ENCODE assay signal across 25 mouse cellular contexts in the genomic region with DNA sequence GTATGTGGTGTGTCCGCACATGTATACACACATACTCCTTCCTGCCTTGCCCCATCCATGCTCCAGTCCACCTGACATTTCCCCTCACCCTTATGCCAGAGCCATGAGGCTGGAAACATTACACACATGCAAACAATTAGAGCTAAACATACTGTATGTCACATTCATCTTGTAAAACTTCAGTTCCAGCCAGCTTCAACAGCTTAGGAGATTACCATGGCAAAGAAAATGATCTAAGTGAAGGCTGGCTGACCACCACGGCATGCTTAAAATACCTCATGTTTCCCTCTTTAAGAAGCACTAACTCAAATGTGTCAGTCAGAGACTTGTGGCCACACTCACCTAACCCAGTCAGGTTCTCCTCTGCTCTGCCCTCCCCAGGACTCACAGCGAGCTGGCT.
DNase-seq lines count a peak whose midpoint lies in the region; ATAC-seq and TF ChIP-seq lines count a peak whose summit lies in the region.
"Had no signal": no experiment of that assay in that cellular context is flagged by ENCODE, and none has a peak within 500 bp of the region (broad histone marks: within the 10 kb centered on the region; RNA-seq: fewer than 3 reads in every experiment).

No protein-coding gene starts in this region.

- H3K9ac ChIP-seq in limb, embryonic 14.5 days (ENCODE audit: low read depth, low read length, severe bottlenecking): no peak overlapping the region
- H3K9ac ChIP-seq: embryonic facial prominence, embryonic 12.5 days; forebrain, embryonic 13.5 days; forebrain, embryonic 15.5 days had no signal

- H3K27me3 ChIP-seq in limb, embryonic 14.5 days (ENCODE audit: control insufficient read depth, insufficient read depth, low read length): no peaks in the 10 kb centered on the region
- H3K27me3 ChIP-seq in limb, embryonic 10.5 days (ENCODE audit: low read depth, poor library complexity, severe bottlenecking): no peaks in the 10 kb centered on the region
- H3K27me3 ChIP-seq: CH12.LX; embryonic facial prominence, embryonic 12.5 days had no signal

- H3K4me2 ChIP-seq in limb, embryonic 14.5 days (replicated peaks; ENCODE audit: low read depth, low read length, severe bottlenecking): no peak overlapping the region
- H3K4me2 ChIP-seq: embryonic facial prominence, embryonic 12.5 days; forebrain, embryonic 13.5 days; forebrain, embryonic 15.5 days had no signal

- H3K36me3 ChIP-seq in limb, embryonic 14.5 days (ENCODE audit: control insufficient read depth, insufficient read depth, low read length): no peaks in the 10 kb centered on the region
- no peaks in the 10 kb centered on the region for H3K36me3 ChIP-seq in limb, embryonic 10.5 days
- H3K36me3 ChIP-seq: embryonic facial prominence, embryonic 10.5 days; embryonic facial prominence, embryonic 12.5 days; forebrain, embryonic 10.5 days; forebrain, embryonic 15.5 days; G1E had no signal

- no peaks in the 10 kb centered on the region for H3K9me3 ChIP-seq in limb, embryonic 14.5 days (ENCODE audit: control insufficient read depth, low read length)
- no peaks in the 10 kb centered on the region for H3K9me3 ChIP-seq in limb, embryonic 10.5 days (replicated peaks)
- H3K9me3 ChIP-seq: embryonic facial prominence, embryonic 10.5 days; embryonic facial prominence, embryonic 12.5 days; forebrain, embryonic 13.5 days; G1E had no signal

- DNase-seq in limb, embryonic 14.5 days (ENCODE audit: low spot score): no peak
- no peak for DNase-seq in limb, embryonic 10.5 days (ENCODE audit: low spot score)
- peak; percentile 59 for DNase-seq in NIH3T3 (ENCODE audit: low read depth)
- DNase-seq in forelimb bud, embryonic 11.5 days (ENCODE audit: low read depth, low spot score): peak; percentile 53
- DNase-seq in mesoderm, embryonic 11.5 days (ENCODE audit: low read depth, low spot score): peak; percentile 50
- DNase-seq in ovary, postnatal 14 days (ENCODE audit: low spot score): no peak
- DNase-seq in urinary bladder, postnatal 10 days (ENCODE audit: low spot score): no peak
- DNase-seq: adrenal gland, adult 8-10 months; adrenal gland, postnatal 14 days; adrenal gland, postnatal 36 days; B cell, adult 2 months; cerebellum, adult 11-12 months; cerebellum, adult 2 months; cerebellum, adult 9-10 months; cerebellum, postnatal 10 days; cerebellum, postnatal 25 days had no signal

- peak; percentile 23; the same call in 1 of the 2 replicates for ATAC-seq in limb, embryonic 14.5 days (ENCODE audit: low FRiP score, low read depth)
- no peak for ATAC-seq in megakaryocyte, adult 5-6 weeks (ENCODE audit: poor library complexity, severe bottlenecking)
- ATAC-seq: CD4-positive, CD25-positive, alpha-beta regulatory T cell, adult 4 months; forebrain, embryonic 13.5 days; forebrain, embryonic 15.5 days had no signal

- H3K4me3 ChIP-seq in limb, embryonic 14.5 days (replicated peaks; ENCODE audit: low read length): no peak overlapping the region
- H3K4me3 ChIP-seq in limb, embryonic 10.5 days: no peak overlapping the region
- H3K4me3 ChIP-seq: embryonic facial prominence, embryonic 10.5 days; embryonic facial prominence, embryonic 12.5 days; forebrain, embryonic 10.5 days; forebrain, embryonic 13.5 days; forebrain, embryonic 15.5 days had no signal

- no peak for TF ChIP-seq POLR2A in limb, embryonic 14.5 days (IDR thresholded peaks at IDR 0.05; ENCODE audit: borderline replicate concordance, extremely low read depth, insufficient read depth, insufficient read length)

- peaks cover 4% of the 10 kb centered on the region; the same call in 1 of the 2 replicates for H3K4me1 ChIP-seq in limb, embryonic 14.5 days (ENCODE audit: control insufficient read depth, insufficient read depth, low read length)
- peaks cover 14% of the 10 kb centered on the region for H3K4me1 ChIP-seq in limb, embryonic 10.5 days
- H3K4me1 ChIP-seq: embryonic facial prominence, embryonic 10.5 days; forebrain, embryonic 15.5 days had no signal

- 57% methylated on average over 3 of the region's 3 CpGs for WGBS in limb, embryonic 14.5 days
- WGBS in limb, embryonic 10.5 days: 75% methylated on average over 3 of the region's 3 CpGs

- H3K27ac ChIP-seq in limb, embryonic 14.5 days (replicated peaks; ENCODE audit: low read depth, low read length): no peak overlapping the region
- H3K27ac ChIP-seq in limb, embryonic 10.5 days: no peak overlapping the region
- H3K27ac ChIP-seq: embryonic facial prominence, embryonic 10.5 days; embryonic facial prominence, embryonic 12.5 days; forebrain, embryonic 10.5 days; forebrain, embryonic 13.5 days; forebrain, embryonic 15.5 days had no signal

Comparison
In these comparisons a context has a peak if more than half of its experiments do, and no peak if none do; other contexts are left out.
1. DNase-seq: peak in NIH3T3 (single experiment), forelimb bud, embryonic 11.5 days (single experiment) and mesoderm, embryonic 11.5 days (single experiment); none in limb, embryonic 14.5 days (single experiment), limb, embryonic 10.5 days (single experiment), ovary, postnatal 14 days (single experiment) and urinary bladder, postnatal 10 days (single experiment).